Comparison of ENCODE assay signal across 17 mouse cellular contexts in the genomic region with DNA sequence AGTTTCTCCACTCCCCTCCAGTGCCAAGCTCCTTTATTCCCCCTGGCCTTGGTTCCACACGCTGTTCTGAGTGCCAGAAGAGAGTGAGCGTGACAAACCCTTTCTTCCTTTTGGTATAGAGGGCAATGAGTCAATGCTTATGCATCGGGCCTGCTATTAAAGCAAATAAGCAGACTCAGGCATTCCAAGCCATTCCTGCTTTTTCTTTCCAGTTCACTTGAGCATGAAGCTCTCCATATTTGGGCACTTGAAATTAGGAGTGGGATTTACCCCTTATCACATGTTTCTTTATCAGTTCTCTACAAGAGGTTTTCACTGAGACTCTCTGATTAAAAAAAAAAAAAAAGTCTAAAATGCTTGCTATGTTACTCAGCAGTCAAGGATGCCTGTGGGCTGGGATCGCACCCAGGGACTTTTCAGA.
DNase-seq lines count a peak whose midpoint lies in the region; ATAC-seq and TF ChIP-seq lines count a peak whose summit lies in the region.
"Had no signal": no experiment of that assay in that cellular context is flagged by ENCODE, and none has a peak within 500 bp of the region (broad histone marks: within the 10 kb centered on the region; RNA-seq: fewer than 3 reads in every experiment).

No protein-coding gene starts in this region.

- H3K4me1 ChIP-seq in heart, embryonic 12.5 days (replicated peaks) = peaks cover 40% of the 10 kb centered on the region
- no peaks in the 10 kb centered on the region for H3K4me1 ChIP-seq in lung, embryonic 14.5 days (ENCODE audit: insufficient read depth)
- H3K4me1 ChIP-seq in stomach, postnatal 0 days (replicated peaks; ENCODE audit: control insufficient read depth, insufficient read depth) = no peaks in the 10 kb centered on the region; the same call in 1 of the 2 replicates
- H3K4me1 ChIP-seq: embryonic facial prominence, embryonic 13.5 days had no signal

- in situ Hi-C loops in Patski (cut with MboI; ENCODE audit: low pct_unique_long_range_greater_than_20kb) = no loop called here

- peak overlapping the region; percentile 29; the same call in 1 of the 2 replicates for H3K9ac ChIP-seq in heart, embryonic 12.5 days
- no peak overlapping the region for H3K9ac ChIP-seq in lung, embryonic 14.5 days
- no peak overlapping the region for H3K9ac ChIP-seq in stomach, postnatal 0 days (ENCODE audit: low read length)
- H3K9ac ChIP-seq: embryonic facial prominence, embryonic 13.5 days; hindbrain, embryonic 14.5 days; liver, embryonic 12.5 days; midbrain, embryonic 13.5 days had no signal

- peak overlapping the region; percentile 79 for H3K27ac ChIP-seq in heart, embryonic 12.5 days (ENCODE audit: poor library complexity, severe bottlenecking)
- peak overlapping the region; percentile 47; the same call in 1 of the 2 replicates for H3K27ac ChIP-seq in lung, embryonic 14.5 days (ENCODE audit: low read depth)
- peak overlapping the region; percentile 35 for H3K27ac ChIP-seq in stomach, postnatal 0 days (replicated peaks)
- H3K27ac ChIP-seq: embryonic facial prominence, embryonic 13.5 days; forebrain, embryonic 10.5 days; hindbrain, embryonic 14.5 days; liver, embryonic 12.5 days; midbrain, embryonic 13.5 days had no signal

- TF ChIP-seq CTCF in lung, embryonic 14.5 days (IDR thresholded peaks at IDR 0.05; ENCODE audit: low read depth) = no peak
- no peak for TF ChIP-seq CTCF in Patski (IDR thresholded peaks at IDR 0.05)
- no peak for TF ChIP-seq CTCF in stomach, postnatal 0 days (IDR thresholded peaks at IDR 0.05; ENCODE audit: low read depth)

- no peak overlapping the region for H3K4me3 ChIP-seq in heart, embryonic 12.5 days
- no peak overlapping the region for H3K4me3 ChIP-seq in lung, embryonic 14.5 days (ENCODE audit: low read depth, low read length)
- H3K4me3 ChIP-seq in stomach, postnatal 0 days (ENCODE audit: low read depth, low read length) = no peak overlapping the region
- H3K4me3 ChIP-seq: embryonic facial prominence, embryonic 13.5 days; forebrain, embryonic 10.5 days; liver, embryonic 12.5 days; midbrain, embryonic 13.5 days had no signal

- 25% methylated on average over 4 of the region's 4 CpGs for WGBS in heart, embryonic 12.5 days
- WGBS in lung, embryonic 14.5 days = 41% methylated on average over 4 of the region's 4 CpGs
- 50% methylated on average over 4 of the region's 4 CpGs for WGBS in stomach, postnatal 0 days

- POLR2A ChIA-PET in Patski (lab: Charles Lee) = interaction anchor here (0.6 kb wide), 1 partner anchor 280 kb away, joined by 6 read pairs; a partner anchor contains a TSS

- no peak for TF ChIP-seq EP300 in stomach, postnatal 0 days (optimal IDR thresholded peaks at IDR 0.05)

- DNase-seq in heart, postnatal 10 days = no peak
- no peak for DNase-seq in lung, embryonic 14.5 days
- DNase-seq in lung, postnatal 14 days = no peak
- DNase-seq in Patski (ENCODE audit: low read depth, low spot score) = peak; percentile 92
- no peak for DNase-seq in stomach, postnatal 0 days (ENCODE audit: low spot score)
- DNase-seq in left cerebral cortex, postnatal 4 days = no peak
- DNase-seq: cerebellum, adult 18-20 months; layer of hippocampus, postnatal 36 days; thymus, postnatal 36 days had no signal

- H3K4me2 ChIP-seq in heart, embryonic 12.5 days = no peak overlapping the region
- no peak overlapping the region for H3K4me2 ChIP-seq in lung, embryonic 14.5 days
- no peak overlapping the region for H3K4me2 ChIP-seq in stomach, postnatal 0 days (replicated peaks; ENCODE audit: low read depth)
- H3K4me2 ChIP-seq: embryonic facial prominence, embryonic 13.5 days; hindbrain, embryonic 14.5 days; liver, embryonic 12.5 days; midbrain, embryonic 13.5 days had no signal

- ATAC-seq in heart, embryonic 12.5 days (ENCODE audit: insufficient number of reproducible peaks, low FRiP score) = no peak
- ATAC-seq in lung, embryonic 14.5 days (ENCODE audit: insufficient read depth) = no peak
- ATAC-seq in Patski = peak; percentile 86
- no peak for ATAC-seq in stomach, postnatal 0 days (ENCODE audit: low FRiP score, low TSS enrichment)
- ATAC-seq: activated CD4-positive, CD25-positive, alpha-beta regulatory T cell, adult 4 months; intestine, postnatal 0 days; liver, embryonic 12.5 days; midbrain, embryonic 13.5 days had no signal

- no peaks in the 10 kb centered on the region for H3K9me3 ChIP-seq in heart, embryonic 12.5 days (replicated peaks)
- H3K9me3 ChIP-seq in lung, embryonic 14.5 days (ENCODE audit: low read depth, low read length) = no peaks in the 10 kb centered on the region
- no peaks in the 10 kb centered on the region for H3K9me3 ChIP-seq in stomach, postnatal 0 days (ENCODE audit: control insufficient read depth, low read length)
- H3K9me3 ChIP-seq: embryonic facial prominence, embryonic 13.5 days; forebrain, embryonic 10.5 days; liver, embryonic 12.5 days; midbrain, embryonic 13.5 days had no signal

- intact Hi-C loops in heart, postnatal 10 days (cut with DNase I) = loop anchor here (5.0 kb wide), 2 partner anchors 108 to 282 kb away; a partner anchor contains a TSS
- intact Hi-C loops in left cerebral cortex, postnatal 4 days (cut with DNase I) = loop anchor here (10.0 kb wide), 1 partner anchor 100 kb away; no protein-coding TSS in a partner anchor

- H3K36me3 ChIP-seq in heart, embryonic 12.5 days = no peaks in the 10 kb centered on the region
- H3K36me3 ChIP-seq in lung, embryonic 14.5 days (ENCODE audit: insufficient read depth) = no peaks in the 10 kb centered on the region
- no peaks in the 10 kb centered on the region for H3K36me3 ChIP-seq in stomach, postnatal 0 days (ENCODE audit: control insufficient read depth, insufficient read depth, low read length)
- H3K36me3 ChIP-seq: embryonic facial prominence, embryonic 13.5 days; forebrain, embryonic 10.5 days; liver, embryonic 12.5 days; midbrain, embryonic 13.5 days had no signal

- H3K27me3 ChIP-seq in heart, embryonic 12.5 days (replicated peaks) = no peaks in the 10 kb centered on the region
- no peaks in the 10 kb centered on the region for H3K27me3 ChIP-seq in lung, embryonic 14.5 days (ENCODE audit: insufficient read depth, low read length)
- no peaks in the 10 kb centered on the region for H3K27me3 ChIP-seq in Patski
- no peaks in the 10 kb centered on the region for H3K27me3 ChIP-seq in stomach, postnatal 0 days (ENCODE audit: control insufficient read depth, insufficient read depth, low read length)
- H3K27me3 ChIP-seq: embryonic facial prominence, embryonic 13.5 days; liver, embryonic 12.5 days; midbrain, embryonic 13.5 days had no signal

- CTCF ChIA-PET in Patski (lab: Charles Lee) = interaction anchor here (0.9 to 1.2 kb wide), 3 partner anchors 48 to 282 kb away, joined by 3 read pairs; no protein-coding TSS in a partner anchor
